Mouse (Mus musculus): ENCODE measurements around the gene Tmod3.
"Not testable (repeated sequence)": the region's sequence is repeated elsewhere in the genome, so short reads cannot be mapped to it uniquely, and the experiment has no call there.

Gene Tmod3

GRCm38 (mm10) chr9:75558360-75558759 lies 1.1 kb downstream of the Tmod3 start:
- no peak for DNase-seq (ENCODE audit: low spot score in 2 of 2)

GRCm38 (mm10) chr9:75553719-75554118 lies 5.7 kb downstream of the Tmod3 start:
- no peak for DNase-seq (ENCODE audit: low spot score in 2 of 2)

- DNase-seq (ENCODE audit: low spot score in 2 of 2), result no peak
Observed at GRCm38 (mm10) chr9:75551342-75551741, 8.1 kb downstream of the Tmod3 start.

GRCm38 (mm10) chr9:75549010-75549409 lies 10.4 kb downstream of the Tmod3 start:
- no peak for DNase-seq (ENCODE audit: low spot score in 2 of 2)

GRCm38 (mm10) chr9:75546885-75547553 lies 12.4 kb downstream of the Tmod3 start:
- DNase-seq (ENCODE audit: low spot score in 2 of 2), result peak; percentile 56 to 67

- DNase-seq (ENCODE audit: low spot score in 2 of 2), result no peak
Observed at GRCm38 (mm10) chr9:75545514-75545913, 13.9 kb downstream of the Tmod3 start.

GRCm38 (mm10) chr9:75541497-75541896 lies 18.0 kb downstream of the Tmod3 start:
- DNase-seq (ENCODE audit: low spot score in 2 of 2), result peak; percentile 62 to 65

GRCm38 (mm10) chr9:75536422-75536821 lies 23.0 kb downstream of the Tmod3 start:
- no peak for DNase-seq (ENCODE audit: low spot score in 2 of 2)

GRCm38 (mm10) chr9:75534431-75534962 lies 25.0 kb downstream of the Tmod3 start:
- no peak for DNase-seq (ENCODE audit: low spot score in 2 of 2)

- not testable (repeated sequence) for DNase-seq (ENCODE audit: low spot score in 2 of 2)
Observed at GRCm38 (mm10) chr9:75532989-75533388, 26.5 kb downstream of the Tmod3 start.

- no peak for DNase-seq (ENCODE audit: low spot score in 2 of 2)
Observed at GRCm38 (mm10) chr9:75532461-75532860, 27.0 kb downstream of the Tmod3 start.

GRCm38 (mm10) chr9:75529358-75529757 lies 30.1 kb downstream of the Tmod3 start:
- no peak for DNase-seq (ENCODE audit: low spot score in 2 of 2)

GRCm38 (mm10) chr9:75528096-75528495 lies 31.4 kb downstream of the Tmod3 start:
- DNase-seq (ENCODE audit: low spot score in 2 of 2), result no peak

- no peak for DNase-seq (ENCODE audit: low spot score in 2 of 2)
Observed at GRCm38 (mm10) chr9:75527368-75528059, 31.9 kb downstream of the Tmod3 start.

GRCm38 (mm10) chr9:75523646-75524045 lies 35.8 kb downstream of the Tmod3 start:
- no peak for DNase-seq (ENCODE audit: low spot score in 2 of 2)

- DNase-seq (ENCODE audit: low spot score in 2 of 2), result no peak
Observed at GRCm38 (mm10) chr9:75522217-75522616, 37.2 kb downstream of the Tmod3 start.

GRCm38 (mm10) chr9:75521788-75522187 lies 37.7 kb downstream of the Tmod3 start:
- peak; percentile 69 to 74 for DNase-seq (ENCODE audit: low spot score in 2 of 2)

GRCm38 (mm10) chr9:75520940-75521339 lies 38.5 kb downstream of the Tmod3 start:
- no peak for DNase-seq (ENCODE audit: low spot score in 2 of 2)

GRCm38 (mm10) chr9:75517751-75518150 lies 41.7 kb downstream of the Tmod3 start:
- no peak for DNase-seq (ENCODE audit: low spot score in 2 of 2)

- DNase-seq (ENCODE audit: low spot score in 2 of 2), result peak in 1 of 2 experiments; percentile 25
Observed at GRCm38 (mm10) chr9:75515464-75516113, 43.9 kb downstream of the Tmod3 start.

- no peak for DNase-seq (ENCODE audit: low spot score in 2 of 2)
Observed at GRCm38 (mm10) chr9:75511236-75511939, 48.1 kb downstream of the Tmod3 start.

GRCm38 (mm10) chr9:75504311-75504710 lies 55.1 kb downstream of the Tmod3 start:
- DNase-seq (ENCODE audit: low spot score in 2 of 2), result no peak

Data from spleen, postnatal 36 days (tissue).